Mouse (Mus musculus) spleen, adult 2 months (tissue): ENCODE data around the gene Akap5.

ENCODE experiments used
- CTCF ChIP-seq: fragments of 200-500 bp; IDR thresholded peaks from 2 replicates; pipeline ENCODE4 v1.5.1; 2011; ENCODE audit warnings: mild to moderate bottlenecking, inconsistent platforms; ENCODE audit not compliant: insufficient read depth, insufficient read length, insufficient replicate concordance; ENCODE audit errors: extremely low read depth
- POLR2A ChIP-seq: fragments of 200-500 bp; IDR thresholded peaks from 2 replicates; pipeline ENCODE4 v1.6.1; 2011; ENCODE audit warnings: low read depth, low read length, inconsistent platforms

- TF ChIP-seq CTCF (no peak), POLR2A (no peak)
Measured at GRCm38 (mm10) chr12:76324679-76325431, at the start of gene Akap5.
